Mouse (Mus musculus) retina, postnatal 7 days (tissue): ENCODE measurements around the gene Ankrd28.
"Not testable (repeated sequence)": the region's sequence is repeated elsewhere in the genome, so short reads cannot be mapped to it uniquely, and the experiment has no call there.

ENCODE experiments used
- DNase-seq: peaks from one replicate; pipeline ENCODE4 v3.0.0-alpha.2; 2012; ENCODE audit warnings: low read depth, low spot score

Ankrd28 gene

DNA sequence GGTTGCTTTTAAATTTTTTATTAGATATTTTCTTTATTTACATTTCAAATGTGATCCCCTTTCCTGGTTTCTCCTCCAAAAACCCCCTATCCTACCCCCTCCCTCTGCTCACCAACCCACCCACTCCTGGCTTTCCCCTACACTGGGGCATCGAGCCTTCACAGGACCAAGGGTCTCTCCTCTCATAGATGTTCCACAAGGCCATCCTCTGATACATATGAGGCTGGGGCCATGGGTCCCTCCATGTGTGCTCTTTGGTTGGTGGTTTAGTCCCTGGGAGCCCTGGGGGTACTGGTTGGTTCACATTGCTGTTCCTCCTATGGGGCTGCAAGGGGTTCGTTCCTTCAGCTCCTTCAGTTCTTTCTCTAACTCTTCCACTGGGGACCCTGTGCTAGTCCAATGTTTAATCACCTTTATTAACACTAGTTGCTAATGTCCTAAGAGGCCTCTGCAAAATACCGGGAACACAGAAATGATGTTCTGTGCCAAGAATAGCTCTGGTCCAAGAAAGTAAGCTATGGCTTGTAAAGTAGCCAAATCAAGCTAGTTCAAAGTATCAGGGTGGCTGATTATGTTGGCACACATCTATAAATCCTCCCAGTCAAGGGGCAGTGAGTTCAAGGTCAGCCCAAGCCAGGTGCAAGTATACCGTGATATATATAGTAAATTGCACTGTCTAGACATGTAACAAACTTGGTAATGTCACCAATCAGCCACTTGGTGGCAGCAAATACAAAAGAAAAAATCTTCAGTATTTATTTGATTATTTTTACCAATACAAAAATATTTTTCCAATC lies 36.3 kb downstream of the Ankrd28 start:
- no peak for DNase-seq

DNA sequence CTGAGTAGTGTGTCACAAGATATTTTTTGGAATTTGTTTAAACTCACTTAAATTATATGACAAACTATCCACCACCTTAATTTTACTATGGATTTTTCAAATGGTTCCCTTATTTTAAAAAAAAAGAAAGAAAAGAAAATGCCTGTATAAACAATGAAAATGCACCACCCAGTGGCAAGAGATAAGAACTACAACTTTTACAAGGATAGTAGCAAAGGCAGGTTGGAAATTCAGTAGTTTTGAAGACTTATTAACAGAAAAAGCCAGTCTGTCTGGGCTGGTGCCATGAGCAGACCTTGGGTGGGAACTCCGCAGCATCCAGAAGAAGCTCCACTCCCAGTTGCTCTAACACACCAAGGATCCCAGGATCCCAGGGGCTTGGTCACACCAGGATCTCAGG lies 39.7 kb downstream of the Ankrd28 start:
- no peak for DNase-seq

DNA sequence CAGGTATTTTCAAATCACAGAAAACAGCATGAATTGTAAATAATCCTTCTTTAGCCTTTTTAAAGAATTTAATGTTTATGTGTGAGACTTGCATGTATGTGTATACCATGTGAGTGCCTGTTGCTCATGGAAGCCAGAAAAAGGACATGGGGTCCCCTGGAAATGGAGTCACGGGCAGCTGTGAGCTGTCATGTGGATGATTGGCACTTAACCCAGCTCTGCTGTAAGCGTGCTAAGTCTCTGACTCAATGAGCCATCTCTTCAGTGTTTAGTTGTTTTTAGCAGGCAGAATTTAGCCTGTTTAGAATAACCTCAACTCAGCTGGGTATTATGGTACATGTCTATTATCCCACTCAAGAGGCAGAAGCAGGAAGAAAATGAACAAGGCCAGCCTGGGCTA lies 43.5 kb downstream of the Ankrd28 start:
- no peak for DNase-seq

DNA sequence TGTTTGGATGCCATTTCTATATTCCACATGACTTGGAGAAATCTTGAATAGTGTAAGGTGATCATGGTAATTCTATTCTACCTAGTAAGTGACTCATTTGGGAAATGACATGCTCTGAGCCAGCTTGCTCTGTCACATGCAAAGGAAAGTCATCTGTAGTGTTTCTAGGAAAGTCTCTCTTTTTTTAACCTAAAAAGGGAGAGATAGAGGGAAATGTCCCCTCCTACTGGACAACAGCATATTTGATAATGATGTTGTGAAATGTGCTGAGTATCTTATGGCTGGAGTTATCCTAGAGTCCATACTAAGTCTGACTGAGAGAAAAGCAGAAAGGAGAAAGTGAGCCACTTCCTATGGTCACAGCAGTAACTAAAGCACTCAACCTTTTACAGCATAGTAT lies 44.8 kb downstream of the Ankrd28 start:
- no peak for DNase-seq

DNA sequence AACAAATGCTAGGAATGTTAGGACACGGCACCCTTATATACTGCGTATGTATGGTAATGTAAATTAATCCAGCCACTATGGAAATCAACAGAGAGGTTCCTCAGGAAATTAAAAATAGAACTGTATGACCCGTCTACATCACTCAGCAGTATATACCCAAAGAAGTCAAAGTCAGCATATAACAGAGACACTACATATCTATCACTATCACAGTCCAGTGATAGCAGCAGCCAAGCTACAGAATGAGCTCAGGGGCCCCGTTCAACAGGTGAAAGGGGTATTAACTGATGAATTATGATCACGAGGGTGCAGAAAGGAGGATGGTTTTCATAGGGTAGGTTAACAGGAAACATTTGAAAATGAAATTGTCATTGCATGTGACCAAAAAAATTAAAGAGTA lies 45.5 kb downstream of the Ankrd28 start:
- DNase-seq, result no peak

DNA sequence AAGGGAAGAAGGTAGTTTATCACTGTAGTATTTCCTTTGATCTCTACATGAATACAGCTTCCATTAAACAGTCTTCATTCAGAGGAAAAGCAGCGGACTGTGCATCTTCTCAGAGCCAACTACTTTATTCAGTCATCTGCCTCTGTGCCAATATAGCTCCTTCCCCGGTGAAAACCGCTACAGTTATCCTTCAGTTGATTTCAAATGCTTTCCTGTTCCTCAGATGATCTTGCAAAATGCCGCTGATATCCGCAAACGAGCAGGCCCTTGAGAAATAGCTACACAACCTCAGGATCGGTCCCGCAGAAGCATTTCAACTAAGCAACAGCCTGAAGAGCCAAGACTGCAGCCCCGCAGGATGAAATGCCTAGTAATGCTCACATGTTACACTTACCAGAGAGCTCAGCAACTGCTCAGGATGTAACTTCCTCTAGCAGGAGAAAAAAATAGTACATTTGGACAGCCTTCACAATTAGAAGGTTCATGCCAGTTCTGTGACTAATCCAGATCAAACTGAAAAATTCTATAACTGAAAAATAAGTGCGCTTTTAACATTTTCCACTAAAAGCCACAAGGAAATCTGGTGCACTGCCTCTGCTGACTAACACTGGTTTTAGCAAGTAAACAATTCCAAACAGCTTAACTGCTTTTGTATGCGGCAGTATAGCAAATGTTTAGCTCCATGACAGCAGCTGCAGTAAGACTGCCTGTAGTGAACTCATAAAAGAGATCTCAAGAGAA lies 49.0 kb downstream of the Ankrd28 start:
- DNase-seq, result no peak

DNA sequence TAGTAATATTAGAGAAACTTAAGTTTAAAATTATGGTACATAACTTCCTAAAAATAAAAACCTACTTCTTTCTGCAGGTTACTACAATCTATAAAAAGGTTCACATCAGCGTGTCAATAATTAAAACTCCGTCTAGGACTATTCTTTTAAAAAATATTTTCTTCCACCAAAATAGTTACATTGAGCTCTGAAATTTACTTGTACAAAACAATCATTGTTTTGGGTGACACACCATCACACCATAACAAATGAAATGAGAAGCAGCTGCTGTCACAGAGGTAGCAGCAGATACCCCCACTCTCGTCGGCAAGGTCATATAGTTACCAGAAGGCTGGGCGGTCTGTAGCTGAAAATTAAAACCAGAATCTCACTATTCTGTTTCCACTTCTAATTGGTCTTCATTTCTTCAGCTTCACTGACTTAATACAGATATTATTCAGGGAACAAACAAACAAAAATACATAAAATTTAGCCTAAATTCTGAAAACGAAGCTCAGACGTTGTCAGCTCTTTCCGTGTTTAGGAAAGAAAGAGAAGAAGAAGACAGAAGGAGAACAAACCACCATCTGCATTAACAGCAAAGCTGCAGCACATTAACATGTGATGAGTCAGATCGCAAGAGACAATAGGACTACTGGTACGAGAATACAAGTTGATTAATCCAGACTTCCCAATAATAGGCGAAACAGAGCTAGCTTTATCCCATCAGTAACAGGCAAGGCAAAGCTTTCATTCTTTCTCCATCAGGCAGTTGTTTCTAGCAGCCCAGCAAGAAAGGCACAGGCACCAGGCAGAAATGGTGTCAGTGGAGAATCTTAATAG lies 49.8 kb downstream of the Ankrd28 start:
- no peak for DNase-seq

DNA sequence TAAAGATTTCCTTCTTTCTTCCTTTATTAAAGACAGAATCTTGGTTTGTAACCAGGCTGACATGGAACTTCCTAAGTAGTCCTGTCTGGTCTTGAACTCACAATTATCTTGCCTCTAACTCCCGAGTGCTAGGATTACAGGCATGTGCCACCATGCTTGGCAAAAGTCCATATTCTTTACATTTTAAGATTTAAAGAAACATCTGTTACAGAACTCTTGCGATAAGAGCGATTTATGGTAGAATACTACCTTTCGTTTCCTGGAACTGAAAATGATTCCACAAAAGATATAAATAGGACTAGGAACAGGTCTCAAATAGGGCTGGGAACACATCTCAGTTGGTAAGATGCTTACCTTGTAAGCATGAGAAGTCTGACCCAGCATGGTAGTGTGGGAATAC lies 56.9 kb downstream of the Ankrd28 start:
- no peak for DNase-seq

DNA sequence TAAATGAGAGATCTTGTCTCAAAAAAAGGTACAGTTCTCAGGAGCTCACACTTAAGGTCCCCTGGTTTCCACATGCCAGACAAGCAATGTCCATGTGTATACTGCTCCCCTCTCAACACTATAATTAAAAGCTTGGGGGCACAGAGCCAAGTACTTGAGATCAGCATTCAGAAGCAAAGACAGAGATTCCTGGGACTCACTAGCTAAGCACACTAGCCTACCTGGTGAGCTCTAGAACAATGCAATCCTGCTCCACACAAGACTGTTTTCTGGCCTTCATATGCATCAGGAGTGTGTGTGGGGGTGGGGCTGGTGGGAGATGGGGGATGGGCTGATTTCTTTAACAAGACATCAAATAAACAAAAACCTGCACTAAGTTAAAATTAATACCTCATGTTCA lies 58.2 kb downstream of the Ankrd28 start:
- no peak for DNase-seq

DNA sequence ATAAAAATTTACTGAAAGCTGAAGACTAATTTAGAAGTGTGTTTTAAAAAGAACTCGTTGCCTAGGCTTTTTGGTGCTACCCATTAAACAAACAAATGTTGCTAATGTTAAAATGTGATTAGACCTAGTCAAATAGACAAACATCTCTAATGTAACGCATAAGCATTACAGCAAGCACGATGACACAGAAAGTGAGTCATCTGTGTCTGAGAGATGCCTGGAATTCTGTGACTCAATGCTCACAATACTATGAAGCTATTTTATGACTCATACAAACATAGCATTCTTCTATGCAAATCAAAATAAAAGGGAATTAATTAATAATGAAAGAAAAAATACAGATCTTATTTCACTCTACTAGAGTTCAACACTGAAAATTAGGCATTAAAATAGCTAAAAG lies 61.9 kb downstream of the Ankrd28 start:
- DNase-seq, result no peak

DNA sequence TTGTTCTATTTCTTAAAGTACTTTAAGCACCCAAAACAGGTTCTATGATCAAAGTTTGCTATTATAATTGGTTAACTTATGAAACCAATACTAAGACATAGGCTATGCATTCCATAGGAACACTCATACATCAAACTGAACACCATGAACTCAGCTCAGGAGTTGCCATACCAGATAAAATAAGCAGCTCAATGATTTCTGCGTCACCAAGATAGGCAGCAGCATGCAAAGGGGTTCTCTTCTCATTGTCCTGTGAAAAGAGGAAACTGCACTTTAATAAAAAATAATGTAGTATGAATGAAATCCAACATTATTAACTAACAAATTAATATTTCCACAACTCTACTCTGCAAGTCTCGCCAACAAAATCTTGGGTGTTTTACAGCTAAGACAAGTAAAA lies 66.4 kb downstream of the Ankrd28 start:
- no peak for DNase-seq

DNA sequence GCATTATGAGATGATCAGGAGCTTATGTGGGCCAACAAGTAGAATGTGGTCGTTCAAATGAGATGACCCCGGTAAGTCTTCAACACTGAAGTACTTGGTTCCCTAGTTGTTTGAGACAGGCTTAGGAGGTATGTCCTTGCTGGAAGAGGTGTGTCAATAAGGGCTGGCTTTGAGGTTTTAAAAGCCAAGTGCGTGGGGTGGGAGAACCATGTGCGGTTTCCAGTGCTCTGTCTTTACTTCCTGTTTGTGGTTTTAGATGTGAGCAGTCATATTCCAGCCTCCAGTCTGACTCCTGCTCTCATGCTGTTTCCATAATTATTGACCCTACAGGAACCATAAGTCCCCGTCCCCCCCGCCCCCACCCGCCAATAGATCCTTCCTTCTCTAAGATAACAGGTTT lies 68.7 kb downstream of the Ankrd28 start:
- DNase-seq, result no peak

DNA sequence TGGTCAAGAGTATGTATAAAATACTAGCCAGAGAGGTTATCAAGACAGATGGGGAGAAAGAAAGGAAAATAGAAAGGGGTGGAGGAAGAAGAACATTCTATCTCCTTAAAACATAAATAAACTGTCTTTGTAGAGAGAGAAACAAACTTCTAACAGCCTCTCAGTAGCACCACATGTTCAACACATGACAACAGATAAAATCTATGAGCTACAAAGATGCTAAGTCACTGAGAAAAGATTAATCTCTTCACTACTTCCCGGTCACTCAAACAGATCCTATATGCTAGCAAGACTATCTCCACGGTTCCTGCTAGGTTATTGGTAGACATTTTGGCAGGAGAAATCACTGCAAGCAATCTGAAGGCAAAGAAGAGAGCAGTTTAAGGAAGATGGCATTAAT lies 71.3 kb downstream of the Ankrd28 start:
- DNase-seq, result no peak

DNA sequence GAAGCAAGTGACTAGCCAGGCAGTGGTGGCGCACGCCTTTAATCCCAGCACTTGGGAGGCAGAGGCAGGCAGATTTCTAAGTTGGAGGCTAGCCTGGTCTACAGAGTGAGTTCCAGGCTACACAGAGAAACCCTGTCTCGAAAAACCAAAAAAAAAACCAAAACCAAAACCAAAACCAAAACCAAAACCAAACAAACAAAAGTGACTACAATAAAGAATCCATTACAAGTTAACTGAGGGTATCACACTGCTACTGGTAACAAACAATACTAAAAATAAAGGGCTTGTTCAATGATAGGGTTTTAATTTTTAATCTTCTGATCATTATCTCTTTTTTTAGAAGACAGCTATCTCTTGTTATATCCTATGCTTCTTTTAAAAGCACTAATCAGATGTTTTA lies 72.0 kb downstream of the Ankrd28 start:
- not testable (repeated sequence) for DNase-seq

DNA sequence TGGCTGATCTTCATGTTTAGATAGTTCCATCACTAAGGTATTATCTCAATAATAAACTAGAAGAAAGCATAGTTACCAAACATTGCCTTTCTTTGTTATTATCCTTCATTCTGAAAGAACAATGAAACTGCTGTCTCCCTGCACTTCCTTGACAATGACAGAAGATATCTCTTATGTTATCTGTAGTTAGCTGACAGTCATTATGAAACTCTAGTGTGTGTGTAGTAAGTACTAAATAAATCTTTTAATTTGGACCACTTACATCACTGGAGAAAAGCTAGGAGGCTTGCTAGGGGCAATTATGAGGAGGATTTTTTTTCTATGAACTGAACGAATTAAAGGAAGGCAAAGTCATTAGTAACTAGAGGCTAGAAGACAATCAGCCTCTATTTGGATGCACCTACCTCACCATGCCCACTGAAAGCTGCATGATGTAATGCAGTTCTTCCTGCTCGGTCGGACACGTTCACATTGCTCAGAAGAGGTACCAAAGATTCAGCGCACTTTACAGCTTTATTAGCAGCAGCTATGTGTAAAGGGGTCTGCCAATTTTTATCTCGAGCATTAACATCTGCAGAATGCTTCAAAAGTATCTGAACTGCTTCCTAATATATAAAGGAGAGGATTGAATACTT lies 82.1 kb downstream of the Ankrd28 start:
- DNase-seq, result no peak

DNA sequence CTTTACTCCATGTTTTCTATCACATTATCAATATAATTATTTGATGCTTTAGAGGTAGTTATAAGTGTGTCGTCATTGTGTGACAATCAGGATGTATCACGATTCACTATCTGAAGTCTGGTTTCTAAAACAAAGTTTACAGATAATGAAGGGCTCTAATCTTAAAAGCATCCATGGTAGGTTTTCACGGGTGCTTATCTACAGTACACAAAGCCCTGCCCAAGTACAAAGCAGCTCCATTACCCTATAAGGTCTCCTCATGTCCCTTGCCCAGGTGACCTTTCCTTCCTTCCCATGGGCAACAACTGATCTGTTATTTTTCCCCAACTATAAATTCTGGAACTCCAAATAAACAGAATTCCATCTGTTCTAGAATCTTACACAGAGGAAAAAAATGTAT lies 87.9 kb downstream of the Ankrd28 start:
- DNase-seq, result no peak

DNA sequence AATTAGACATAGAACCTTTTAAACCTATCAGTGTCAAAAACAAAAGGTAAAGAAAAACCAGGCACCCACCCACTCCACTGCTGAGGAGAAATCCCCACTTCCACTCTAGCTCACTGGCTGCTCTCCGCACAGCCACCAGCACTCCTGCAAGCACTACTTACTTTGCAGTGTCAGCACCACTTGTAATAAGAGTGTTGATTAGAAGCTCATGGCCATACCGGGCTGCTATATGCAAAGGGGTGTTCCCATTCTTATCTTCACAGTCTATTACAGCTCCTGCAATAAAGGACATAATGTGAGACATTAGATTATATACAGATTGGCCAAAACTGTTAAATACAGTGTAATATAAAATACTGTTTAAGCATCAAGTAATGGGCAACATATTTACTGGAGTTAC lies 95.6 kb downstream of the Ankrd28 start:
- no peak for DNase-seq

DNA sequence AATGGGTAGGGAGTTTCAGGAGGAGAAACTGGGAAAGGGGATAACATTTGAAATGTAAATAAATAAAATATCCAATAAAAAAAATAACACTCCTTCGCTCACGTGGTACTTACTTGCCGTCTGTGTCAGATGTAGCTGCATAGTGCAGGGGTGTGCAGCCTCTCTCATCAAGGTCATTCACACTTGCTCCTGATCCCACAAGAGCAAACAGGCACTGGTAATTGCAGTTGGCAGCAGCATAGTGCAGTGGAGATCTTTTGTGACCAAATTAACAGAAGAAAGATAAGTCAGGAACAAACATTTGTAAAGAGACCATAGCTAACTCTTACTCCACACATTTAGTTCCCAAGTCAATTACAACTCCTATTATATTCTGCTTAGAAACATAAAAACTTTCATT lies 102.9 kb downstream of the Ankrd28 start:
- DNase-seq, result no peak

DNA sequence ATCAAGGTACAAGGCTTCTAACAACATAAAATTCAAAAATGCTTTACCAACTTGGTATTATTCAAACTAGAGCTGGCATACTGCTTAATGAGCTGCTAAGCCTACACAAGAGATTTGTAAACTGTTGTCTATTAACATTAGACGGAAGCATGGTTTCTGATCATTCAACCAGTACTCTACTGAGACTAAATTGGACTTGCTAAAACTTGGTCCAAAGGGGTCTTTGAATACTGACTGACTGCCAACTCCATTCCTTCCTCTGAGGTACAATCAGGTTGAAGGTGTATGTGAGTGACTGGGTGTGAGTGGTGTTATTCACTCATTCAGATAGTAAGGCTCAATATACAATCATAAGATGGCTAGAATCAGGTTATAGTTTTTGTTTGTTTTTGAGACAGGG lies 107.7 kb downstream of the Ankrd28 start:
- no peak for DNase-seq

DNA sequence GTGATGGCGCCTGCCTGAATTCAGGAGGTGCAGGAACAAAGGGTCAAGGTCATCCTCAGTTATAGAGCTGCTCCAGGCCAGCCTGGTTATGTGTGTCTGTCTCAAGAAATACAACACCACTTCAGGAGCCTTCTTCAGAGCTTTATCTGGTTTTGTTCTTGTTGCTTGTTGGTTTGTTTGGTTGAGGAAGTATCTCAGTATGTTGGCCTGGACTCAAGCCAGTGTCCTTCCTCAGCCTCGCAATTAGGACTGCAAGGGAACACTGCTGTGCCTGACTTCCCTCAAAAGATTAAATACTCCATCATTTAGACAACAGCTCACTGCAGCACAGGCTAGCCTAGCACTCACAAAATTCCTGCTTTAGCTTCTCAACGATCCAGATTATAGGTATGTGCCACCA lies 109.2 kb downstream of the Ankrd28 start:
- DNase-seq, result no peak

DNA sequence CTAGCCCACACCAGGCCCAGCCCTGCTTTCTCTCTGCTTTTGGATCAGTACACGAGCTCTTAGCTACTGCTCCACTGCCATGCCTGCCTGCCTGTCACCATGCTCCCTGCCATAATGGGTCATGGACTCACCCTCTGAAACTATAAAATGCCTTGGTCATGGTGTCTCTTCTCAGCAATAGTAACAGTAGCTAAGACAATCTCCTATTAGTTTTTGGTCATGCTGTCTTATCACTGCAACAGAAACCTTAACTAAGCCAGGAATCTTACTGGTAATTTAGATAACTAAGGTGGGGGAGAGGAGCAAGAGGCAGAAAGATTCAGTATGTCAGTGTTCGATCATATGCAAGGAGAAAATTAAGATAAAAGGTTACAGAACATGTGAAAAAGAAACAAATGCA lies 112.1 kb downstream of the Ankrd28 start:
- no peak for DNase-seq

DNA sequence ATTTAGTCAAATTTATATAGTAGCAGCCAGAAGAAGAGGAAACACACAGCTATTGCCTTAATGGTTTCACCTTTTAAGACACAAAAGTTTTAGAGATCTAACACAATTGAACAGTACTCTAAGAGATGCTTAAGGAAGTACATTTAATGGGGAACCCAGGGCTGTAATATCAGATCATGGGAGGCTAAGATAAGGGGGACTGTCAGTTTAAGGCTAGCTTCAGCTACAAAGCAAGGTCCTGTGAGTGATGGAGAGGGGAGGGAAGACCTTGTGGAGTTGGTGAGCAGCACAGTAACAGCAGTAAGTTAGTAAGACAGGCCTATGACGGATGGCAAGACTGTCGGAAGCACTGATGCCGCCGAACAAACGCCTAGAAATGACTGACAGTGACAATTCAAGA lies 113.1 kb downstream of the Ankrd28 start:
- DNase-seq, result no peak
